Mouse (Mus musculus) intestine, embryonic 16.5 days (tissue): ENCODE measurements around the gene Amigo1. TPM values are rescaled to one million over a fixed set of nuclear protein-coding genes. Genes with fewer than 3 reads are reported as not detected.

Experiments used
- ATAC-seq: fragments of 200-750 bp; cut with Nextera tagmentation; 2 replicates; pipeline ENCODE4 v1.8.0; 2017; ENCODE audit warnings: moderate TSS enrichment, moderate library complexity
- H3K27ac ChIP-seq: fragments of 300-500 bp; sonication (generic); 2 replicates; pipeline ENCODE4 v1.5.1; 2014; ENCODE audit warnings: mild to moderate bottlenecking, low read length
- H3K27me3 ChIP-seq: fragments of 300-500 bp; sonication (generic); replicated peaks from 2 replicates; pipeline ENCODE4 v1.6.1; 2014; ENCODE audit warnings: low read length, control low read depth, mixed read lengths; ENCODE audit not compliant: control insufficient read depth, insufficient read depth
- H3K36me3 ChIP-seq: fragments of 300-500 bp; sonication (generic); 2 replicates; pipeline ENCODE4 v1.6.1; 2014; ENCODE audit warnings: low read length, control low read depth; ENCODE audit not compliant: control insufficient read depth, insufficient read depth
- H3K4me1 ChIP-seq: fragments of 300-500 bp; sonication (generic); 2 replicates; pipeline ENCODE4 v1.6.1; 2014; ENCODE audit warnings: low read length, control low read depth, mixed read lengths; ENCODE audit not compliant: control insufficient read depth, insufficient read depth
- H3K4me2 ChIP-seq: fragments of 300-500 bp; sonication (generic); 2 replicates; pipeline ENCODE4 v1.6.1; 2014; ENCODE audit warnings: low read depth, low read length, control low read depth
- H3K4me3 ChIP-seq: fragments of 300-500 bp; sonication (generic); 2 replicates; pipeline ENCODE4 v1.5.1; 2014; ENCODE audit warnings: mild to moderate bottlenecking, low read length
- H3K9ac ChIP-seq: fragments of 300-500 bp; sonication (generic); 2 replicates; pipeline ENCODE4 v1.6.1; 2014; ENCODE audit warnings: low read depth, low read length
- H3K9me3 ChIP-seq: fragments of 300-500 bp; sonication (generic); 2 replicates; pipeline ENCODE4 v1.6.1; 2016; ENCODE audit warnings: low read length, control low read depth; ENCODE audit not compliant: control insufficient read depth
- WGBS: fragments of 180-500 bp; shearing (Covaris S2); extraction: QIAGEN DNeasy Blood & Tissue Kit; methylation state at CpG from one replicate; pipeline ENCODE4 v1.1.7; 2014; 5-methylcytosine and 5-hydroxymethylcytosine counted together
- polyA plus RNA-seq: library from polyadenylated mRNA; unstranded; fragments of >200 nt; fragmentation: Nextera tagmentation; extraction: Ambion mirVana; gene quantifications from 2 replicates; pipeline ENCODE4 v1.2.1, GENCODE M21; 2015

Gene Amigo1
- polyA plus RNA-seq, result 2.2 and 2.5 TPM in 2 replicates

- Histone ChIP-seq H3K4me2 (peak within 1 kb of the TSS; percentile 93), H3K27me3 (no peaks in the 10 kb centered on the region), H3K4me1 (peaks cover 22% of the 10 kb centered on the region), H3K4me3 (peak within 1 kb of the TSS; percentile 75), H3K27ac (no peak within 1 kb of the TSS), H3K9ac (peak within 1 kb of the TSS; percentile 77), H3K9me3 (no peaks in the 10 kb centered on the region), H3K36me3 (no peaks in the 10 kb centered on the region)
- WGBS, result 3% methylated on average over 45 of the region's 100 CpGs
- ATAC-seq, result peak; percentile 79
These were observed at the start of gene Amigo1 for GRCm38 (mm10) chr3:108186098-108187047. Gene Amigo1 (plus strand): TSS chr3:108186335.

GRCm38 (mm10) chr3:108139113-108139512 is 47.0 kb upstream of the Amigo1 start:
- ATAC-seq, result peak; percentile 66; the same call in 1 of the 2 replicates
- peaks cover 5% of the 10 kb centered on the region for H3K4me1 ChIP-seq
- H3K9ac ChIP-seq, result no peak overlapping the region
- 0 out of 2 replicates have a peak, but pooled peaks cover 2% of the 10 kb centered on the region for H3K36me3 ChIP-seq
- no peak overlapping the region for H3K4me3 ChIP-seq
- no peak overlapping the region for H3K27ac ChIP-seq
- no peaks in the 10 kb centered on the region for H3K9me3 ChIP-seq
- WGBS, result 47% methylated on average over 1 of the region's 1 CpGs
- no peaks in the 10 kb centered on the region for H3K27me3 ChIP-seq
- H3K4me2 ChIP-seq, result no peak overlapping the region

GRCm38 (mm10) chr3:108140786-108141185 is 45.3 kb upstream of the Amigo1 start:
- Histone ChIP-seq H3K36me3 (0 out of 2 replicates have a peak, but pooled peaks cover 2% of the 10 kb centered on the region), H3K27me3 (no peaks in the 10 kb centered on the region), H3K4me3 (no peak overlapping the region), H3K9ac (no peak overlapping the region), H3K9me3 (no peaks in the 10 kb centered on the region), H3K27ac (no peak overlapping the region), H3K4me1 (peaks cover 8% of the 10 kb centered on the region), H3K4me2 (no peak overlapping the region)
- 74% methylated on average over 4 of the region's 4 CpGs for WGBS
- ATAC-seq, result no peak

GRCm38 (mm10) chr3:108145534-108146445 is 40.3 kb upstream of the Amigo1 start, which contains the start of gene Gnai3:
Gene Gnai3 (minus strand): TSS chr3:108146146.
- WGBS, result under 1% methylated on average over 63 of the region's 63 CpGs
- peaks cover 7% of the 10 kb centered on the region for H3K4me1 ChIP-seq

GRCm38 (mm10) chr3:108146671-108147070 is 39.5 kb upstream of the Amigo1 start:
- H3K9me3 ChIP-seq, result no peaks in the 10 kb centered on the region
- H3K27ac ChIP-seq, result peak overlapping the region; percentile 59; the same call in 1 of the 2 replicates
- H3K9ac ChIP-seq, result peak overlapping the region; percentile 99
- H3K4me3 ChIP-seq, result peak overlapping the region; percentile 99
- peaks cover 7% of the 10 kb centered on the region for H3K4me1 ChIP-seq
- WGBS, result 51% methylated on average over 5 of the region's 5 CpGs
- no peaks in the 10 kb centered on the region for H3K27me3 ChIP-seq
- peak overlapping the region; percentile 88 for H3K4me2 ChIP-seq
- no peak for ATAC-seq
- no peaks in the 10 kb centered on the region for H3K36me3 ChIP-seq

More at GRCm38 (mm10) chr3:108145534-108146445, 40.3 kb upstream of the Amigo1 start, which contains the start of gene Gnai3:
- Histone ChIP-seq H3K9me3 (no peaks in the 10 kb centered on the region), H3K27me3 (no peaks in the 10 kb centered on the region), H3K36me3 (no peaks in the 10 kb centered on the region), H3K4me3 (peak within 1 kb of the TSS; percentile 99), H3K9ac (peak within 1 kb of the TSS; percentile 99), H3K27ac (peak within 1 kb of the TSS; percentile 90), H3K4me2 (peak within 1 kb of the TSS; percentile 88)
- ATAC-seq, result peak; percentile 96

GRCm38 (mm10) chr3:108147386-108148235 is 38.5 kb upstream of the Amigo1 start:
- no peak overlapping the region for H3K9ac ChIP-seq
- WGBS, result 66% methylated on average over 11 of the region's 11 CpGs
- no peak overlapping the region for H3K27ac ChIP-seq
- no peak overlapping the region for H3K4me3 ChIP-seq
- no peaks in the 10 kb centered on the region for H3K36me3 ChIP-seq
- H3K9me3 ChIP-seq, result no peaks in the 10 kb centered on the region
- peaks cover 7% of the 10 kb centered on the region for H3K4me1 ChIP-seq
- ATAC-seq, result peak; percentile 55
- no peak overlapping the region for H3K4me2 ChIP-seq
- no peaks in the 10 kb centered on the region for H3K27me3 ChIP-seq

- no peak overlapping the region for H3K4me2 ChIP-seq
- no peaks in the 10 kb centered on the region for H3K4me1 ChIP-seq
- 92% methylated on average over 3 of the region's 3 CpGs for WGBS
- no peak for ATAC-seq
- no peak overlapping the region for H3K27ac ChIP-seq
- H3K27me3 ChIP-seq, result no peaks in the 10 kb centered on the region
- H3K9ac ChIP-seq, result no peak overlapping the region
- H3K4me3 ChIP-seq, result no peak overlapping the region
- no peaks in the 10 kb centered on the region for H3K36me3 ChIP-seq
- no peaks in the 10 kb centered on the region for H3K9me3 ChIP-seq
These were observed 33.8 kb upstream of the Amigo1 start for GRCm38 (mm10) chr3:108152290-108152689.

- Histone ChIP-seq H3K4me3 (no peak within 1 kb of the TSS), H3K9me3 (no peaks in the 10 kb centered on the region), H3K9ac (no peak within 1 kb of the TSS), H3K27me3 (no peaks in the 10 kb centered on the region), H3K4me1 (no peaks in the 10 kb centered on the region), H3K27ac (no peak within 1 kb of the TSS), H3K36me3 (no peaks in the 10 kb centered on the region), H3K4me2 (no peak within 1 kb of the TSS)
- WGBS, result 41% methylated on average over 4 of the region's 4 CpGs
- ATAC-seq, result no peak; the same call in 1 of the 2 replicates
These were observed 31.5 kb upstream of the Amigo1 start, which contains the start of gene Gpr61 for GRCm38 (mm10) chr3:108154656-108155055. Gene Gpr61 (minus strand): TSS chr3:108154882.
